Mouse (Mus musculus) left cerebral cortex, adult 6 months (tissue): ENCODE measurements around the gene Gm597. TPM values are rescaled to one million over a fixed set of nuclear protein-coding genes. Genes with fewer than 3 reads are reported as not detected.

ENCODE experiments used
- long read RNA-seq, 2 experiments: library from polyadenylated mRNA; unstranded; transcript quantifications; one replicate each; pipeline ENCODE4 v2.0.0; 2019 to 2020
- polyA plus RNA-seq: library from polyadenylated mRNA; unstranded; fragments of <200 nt; fragmentation: Nextera tagmentation; gene quantifications from 2 replicates; pipeline ENCODE4 v1.2.3, GENCODE M21; 2021

The Gm597 gene
- polyA plus RNA-seq = not detected in 2 replicates
- long read RNA-seq, experiment 1 = 0 reads
- long read RNA-seq, experiment 2 = 0 reads

DNA sequence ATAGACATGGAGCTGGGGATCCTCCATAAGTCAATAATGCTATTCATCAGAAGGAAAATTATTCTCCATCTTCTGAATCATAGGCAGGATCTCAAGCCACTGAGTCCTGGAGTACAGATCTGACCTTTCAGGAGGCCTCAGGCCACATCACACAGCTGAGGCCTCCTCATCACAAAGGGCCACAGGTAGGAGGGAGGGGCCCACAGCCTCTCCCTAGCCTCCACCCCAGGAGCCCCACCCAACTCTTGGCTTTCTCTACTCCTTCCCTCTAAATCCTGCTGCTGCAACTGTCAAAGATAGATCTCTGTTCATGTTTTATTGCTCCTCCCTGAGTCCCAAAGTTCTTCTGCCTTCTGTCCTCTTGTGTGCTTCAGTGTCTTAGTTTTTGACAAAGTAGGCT is at the start of gene Gm597:
Gene Gm597 (minus strand): TSS at position 101 of the 400 bp plus-strand sequence.

